Mouse (Mus musculus) lung, embryonic 16.5 days (tissue): ENCODE results near the gene Tsc22d1. TPM values are rescaled to one million over a fixed set of nuclear protein-coding genes. Genes with fewer than 3 reads are reported as not detected.

Source experiments
- ATAC-seq: fragments of 200-750 bp; cut with Nextera tagmentation; 2 replicates; pipeline ENCODE4 v1.8.0; 2017; ENCODE audit warnings: low read depth, mild to moderate bottlenecking, moderate library complexity
- H3K27ac ChIP-seq: fragments of 300-500 bp; sonication (generic); 2 replicates; pipeline ENCODE4 v1.5.1; 2014; ENCODE audit warnings: mild to moderate bottlenecking, control low read depth, low read length
- H3K27me3 ChIP-seq: fragments of 300-500 bp; sonication (generic); 2 replicates; pipeline ENCODE4 v1.6.1; 2014; ENCODE audit warnings: low read depth, low read length, mixed read lengths; ENCODE audit not compliant: control insufficient read depth, insufficient read depth
- H3K36me3 ChIP-seq: fragments of 300-500 bp; sonication (generic); 2 replicates; pipeline ENCODE4 v1.6.1; 2014; ENCODE audit warnings: low read length; ENCODE audit not compliant: control insufficient read depth, insufficient read depth
- H3K4me1 ChIP-seq: fragments of 300-500 bp; sonication (generic); replicated peaks from 2 replicates; pipeline ENCODE4 v1.6.1; 2014; ENCODE audit warnings: low read length, mixed read lengths; ENCODE audit not compliant: control insufficient read depth, insufficient read depth
- H3K4me2 ChIP-seq: fragments of 300-500 bp; sonication (generic); 2 replicates; pipeline ENCODE4 v1.6.1; 2014; ENCODE audit warnings: low read depth, low read length, control low read depth
- H3K4me3 ChIP-seq: fragments of 300-500 bp; sonication (generic); 2 replicates; pipeline ENCODE4 v1.5.1; 2014; ENCODE audit warnings: mild to moderate bottlenecking, low read length, control low read depth
- H3K9ac ChIP-seq: fragments of 300-500 bp; sonication (generic); 2 replicates; pipeline ENCODE4 v1.6.1; 2014; ENCODE audit warnings: low read length, control low read depth
- H3K9me3 ChIP-seq: fragments of 300-500 bp; sonication (generic); 2 replicates; pipeline ENCODE4 v1.6.1; 2016; ENCODE audit warnings: low read length; ENCODE audit not compliant: control insufficient read depth
- WGBS: fragments of 180-500 bp; shearing (Covaris S2); extraction: QIAGEN DNeasy Blood & Tissue Kit; methylation state at CpG from one replicate; pipeline ENCODE4 v1.1.7; 2014; 5-methylcytosine and 5-hydroxymethylcytosine counted together
- polyA plus RNA-seq: library from polyadenylated mRNA; unstranded; fragments of >200 nt; fragmentation: Nextera tagmentation; extraction: Ambion mirVana; gene quantifications from 2 replicates; pipeline ENCODE4 v1.2.1, GENCODE M21; 2015

The Tsc22d1 gene
- polyA plus RNA-seq, 1 experiment from 2014 or later: 737 TPM

DNA sequence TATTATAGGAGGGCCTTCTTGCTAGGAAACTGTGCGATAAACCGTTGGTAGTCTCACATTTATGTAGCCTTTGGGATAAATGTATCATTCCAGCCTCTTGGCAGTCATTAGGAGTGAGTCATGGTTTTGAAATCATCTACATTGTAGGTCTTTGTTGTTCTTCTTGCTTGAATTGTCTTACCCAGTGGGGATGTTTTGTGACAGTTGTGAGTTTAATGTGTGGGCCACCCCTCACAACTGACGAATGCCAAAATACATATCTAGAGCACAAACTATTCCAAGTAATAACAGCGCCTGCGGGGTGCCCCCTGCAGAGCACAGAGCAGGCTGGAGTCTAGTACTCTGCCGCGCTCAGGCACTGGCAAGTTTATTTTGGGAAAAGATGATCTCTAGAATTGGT lies 40.4 kb downstream of the Tsc22d1 start:
- H3K4me1 ChIP-seq: peaks cover 23% of the 10 kb centered on the region
- no peaks in the 10 kb centered on the region for H3K9me3 ChIP-seq
- H3K36me3 ChIP-seq: no peaks in the 10 kb centered on the region
- no peak overlapping the region for H3K4me3 ChIP-seq
- ATAC-seq: peak; percentile 58
- no peaks in the 10 kb centered on the region for H3K27me3 ChIP-seq
- no peak overlapping the region for H3K9ac ChIP-seq
- 63% methylated on average over 7 of the region's 7 CpGs for WGBS
- H3K4me2 ChIP-seq: no peak overlapping the region
- peak overlapping the region; percentile 48 for H3K27ac ChIP-seq

GRCm38 (mm10) chr14:76457696-76458095 lies 42.9 kb downstream of the Tsc22d1 start:
- no peaks in the 10 kb centered on the region for H3K9me3 ChIP-seq
- H3K27me3 ChIP-seq: no peaks in the 10 kb centered on the region
- ATAC-seq: no peak
- H3K4me1 ChIP-seq: peaks cover 31% of the 10 kb centered on the region
- H3K36me3 ChIP-seq: no peaks in the 10 kb centered on the region
- no peak overlapping the region for H3K4me3 ChIP-seq
- H3K27ac ChIP-seq: no peak overlapping the region
- no peak overlapping the region for H3K4me2 ChIP-seq
- WGBS: 74% methylated on average over 3 of the region's 3 CpGs
- no peak overlapping the region for H3K9ac ChIP-seq

DNA sequence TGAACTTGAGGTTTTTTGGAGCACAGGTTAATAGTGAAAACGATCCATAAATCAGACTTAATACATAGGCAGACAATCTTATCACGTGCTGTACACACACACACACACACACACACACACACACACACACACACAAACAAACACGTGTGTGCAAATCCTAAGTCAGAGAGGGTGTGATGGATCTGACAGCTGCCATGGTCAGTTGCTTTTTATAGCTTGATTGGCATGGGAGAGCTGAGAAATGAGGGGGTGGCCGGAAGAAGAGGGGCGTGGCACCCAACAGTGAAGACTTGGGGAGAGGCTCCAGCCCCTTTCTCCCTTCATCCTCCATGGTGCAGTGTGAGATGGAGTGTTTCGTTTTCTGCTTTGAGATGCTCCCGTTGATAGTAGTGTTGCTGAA lies 45.4 kb downstream of the Tsc22d1 start:
- Histone ChIP-seq H3K27ac (peak overlapping the region; percentile 76), H3K9me3 (no peaks in the 10 kb centered on the region), H3K36me3 (no peaks in the 10 kb centered on the region), H3K4me1 (peaks cover 31% of the 10 kb centered on the region), H3K4me2 (no peak overlapping the region), H3K4me3 (no peak overlapping the region), H3K27me3 (no peaks in the 10 kb centered on the region), H3K9ac (no peak overlapping the region)
- no peak for ATAC-seq
- 58% methylated on average over 7 of the region's 7 CpGs for WGBS

- Histone ChIP-seq H3K4me1 (peaks cover 31% of the 10 kb centered on the region), H3K36me3 (no peaks in the 10 kb centered on the region), H3K4me3 (no peak overlapping the region), H3K27me3 (no peaks in the 10 kb centered on the region), H3K4me2 (no peak overlapping the region), H3K9me3 (no peaks in the 10 kb centered on the region), H3K9ac (no peak overlapping the region), H3K27ac (peak overlapping the region; percentile 76)
- ATAC-seq: peak; percentile 68
- WGBS: 51% methylated on average over 10 of the region's 10 CpGs
These were observed 46.5 kb downstream of the Tsc22d1 start for GRCm38 (mm10) chr14:76461182-76461775.

DNA sequence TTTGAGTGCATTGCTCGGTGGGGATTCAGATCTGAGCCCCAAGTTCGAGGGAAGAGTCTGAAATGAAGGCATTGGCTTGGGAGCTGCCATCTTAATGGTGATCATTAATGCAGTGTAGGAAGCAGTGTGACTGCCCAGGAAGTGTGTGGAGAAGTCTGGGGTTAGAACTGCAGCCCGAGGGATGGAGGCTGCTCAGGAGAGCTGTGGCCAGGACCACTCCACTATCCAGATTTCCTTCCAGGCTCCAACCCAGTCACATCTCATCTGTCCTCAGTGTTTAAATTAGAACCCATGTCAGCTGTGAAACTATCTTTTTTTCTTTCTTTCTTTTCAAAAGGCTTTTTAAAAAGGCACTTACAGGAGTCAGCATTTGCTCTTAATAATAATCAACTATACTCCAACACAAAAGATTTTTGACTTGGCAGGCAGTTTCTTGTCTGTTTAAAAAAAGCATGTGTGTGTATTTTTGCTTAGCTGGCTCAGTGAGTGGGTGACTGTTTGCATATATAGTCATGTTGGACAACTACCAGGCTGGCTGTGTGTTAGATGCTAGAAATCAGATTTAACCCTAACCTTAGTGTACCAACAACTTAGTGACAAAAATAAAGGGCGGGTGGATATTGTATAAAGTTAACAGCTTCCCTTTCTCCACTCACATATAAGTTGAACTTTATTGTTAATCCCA lies 48.8 kb downstream of the Tsc22d1 start:
- Histone ChIP-seq H3K4me2 (no peak overlapping the region), H3K9ac (no peak overlapping the region), H3K4me3 (no peak overlapping the region), H3K36me3 (no peaks in the 10 kb centered on the region), H3K9me3 (no peaks in the 10 kb centered on the region), H3K27me3 (no peaks in the 10 kb centered on the region), H3K27ac (peak overlapping the region; percentile 93), H3K4me1 (peaks cover 39% of the 10 kb centered on the region)
- peak; percentile 63 for ATAC-seq
- WGBS: 51% methylated on average over 4 of the region's 4 CpGs

DNA sequence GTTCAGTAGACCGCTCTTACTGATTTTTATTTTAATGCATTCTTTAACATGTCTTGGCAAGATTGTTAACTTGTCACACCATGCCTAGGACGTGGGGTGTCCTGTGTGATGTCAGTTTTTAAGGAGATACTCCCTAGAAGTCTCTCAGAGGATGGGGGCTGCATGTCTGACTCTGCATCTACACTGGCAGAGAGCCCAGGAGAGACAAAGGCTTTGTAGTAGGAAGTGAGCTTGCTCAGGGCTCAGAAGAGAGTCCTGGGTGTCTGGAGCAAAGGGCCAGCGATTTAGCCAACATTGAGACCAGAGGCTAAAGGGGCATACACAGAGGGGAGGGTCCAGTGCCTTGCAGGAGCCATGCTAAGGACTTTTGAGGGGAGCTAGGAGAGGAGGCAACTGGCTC lies 50.2 kb downstream of the Tsc22d1 start:
- 38% methylated on average over 3 of the region's 3 CpGs for WGBS
- Histone ChIP-seq H3K4me3 (no peak overlapping the region), H3K27ac (0 out of 2 replicates have a peak overlapping the region, but pooled peaks have one; percentile 15), H3K9ac (no peak overlapping the region), H3K4me1 (peaks cover 39% of the 10 kb centered on the region), H3K4me2 (no peak overlapping the region), H3K9me3 (no peaks in the 10 kb centered on the region), H3K27me3 (no peaks in the 10 kb centered on the region), H3K36me3 (no peaks in the 10 kb centered on the region)
- no peak for ATAC-seq

- no peak overlapping the region for H3K4me2 ChIP-seq
- no peak overlapping the region for H3K4me3 ChIP-seq
- no peak overlapping the region for H3K27ac ChIP-seq
- ATAC-seq: peak; percentile 66
- peaks cover 34% of the 10 kb centered on the region for H3K4me1 ChIP-seq
- peak overlapping the region; percentile 40 for H3K9ac ChIP-seq
- no peaks in the 10 kb centered on the region for H3K36me3 ChIP-seq
- H3K27me3 ChIP-seq: no peaks in the 10 kb centered on the region
- H3K9me3 ChIP-seq: no peaks in the 10 kb centered on the region
- 32% methylated on average over 18 of the region's 18 CpGs for WGBS
These were observed 52.0 kb downstream of the Tsc22d1 start for GRCm38 (mm10) chr14:76466641-76467323.

- no peaks in the 10 kb centered on the region for H3K36me3 ChIP-seq
- no peak overlapping the region; the same call in 1 of the 2 replicates for H3K27ac ChIP-seq
- H3K4me2 ChIP-seq: no peak overlapping the region
- H3K9me3 ChIP-seq: no peaks in the 10 kb centered on the region
- peaks cover 30% of the 10 kb centered on the region for H3K4me1 ChIP-seq
- H3K4me3 ChIP-seq: no peak overlapping the region
- no peak for ATAC-seq
- WGBS: 56% methylated on average over 11 of the region's 11 CpGs
- H3K27me3 ChIP-seq: no peaks in the 10 kb centered on the region
- H3K9ac ChIP-seq: no peak overlapping the region
These were observed 53.2 kb downstream of the Tsc22d1 start for GRCm38 (mm10) chr14:76467932-76468331.

DNA sequence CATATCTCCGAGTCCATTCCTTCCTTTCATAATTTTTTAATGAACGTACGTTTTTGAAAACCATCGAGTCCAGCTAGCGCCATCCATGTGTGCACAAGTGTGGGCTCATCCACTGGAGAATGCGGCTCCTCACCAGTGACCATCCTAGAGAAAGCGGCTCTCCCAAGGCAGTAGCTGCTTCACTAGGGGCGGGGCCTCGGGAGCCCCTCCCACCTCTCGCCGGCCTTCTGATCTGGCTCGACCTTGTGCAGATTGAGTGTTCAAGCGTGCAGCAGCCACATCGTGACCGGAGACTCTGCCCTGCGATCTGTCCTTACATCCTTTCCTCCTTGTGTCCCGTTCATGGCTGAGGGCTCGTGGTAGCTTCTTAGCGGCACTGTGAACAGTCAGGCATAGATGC lies 56.5 kb downstream of the Tsc22d1 start:
- Histone ChIP-seq H3K4me1 (peaks cover 19% of the 10 kb centered on the region), H3K36me3 (no peaks in the 10 kb centered on the region), H3K9me3 (no peaks in the 10 kb centered on the region), H3K27me3 (no peaks in the 10 kb centered on the region), H3K27ac (no peak overlapping the region; the same call in 1 of the 2 replicates), H3K4me2 (no peak overlapping the region), H3K9ac (no peak overlapping the region), H3K4me3 (no peak overlapping the region)
- ATAC-seq: 0 out of 2 replicates have a peak, but pooled peaks have one; percentile 14
- WGBS: 67% methylated on average over 19 of the region's 19 CpGs
